ENCODE assay signal across 14 mouse cellular contexts in genomic region chr16:30263156-30263555, GRCm38 (mm10). TPM values are rescaled to one million over a fixed set of nuclear protein-coding genes. Genes with fewer than 3 reads are reported as not detected.
"Had no signal": no experiment of that assay in that cellular context is flagged by ENCODE, and none has a peak within 500 bp of the region (broad histone marks: within the 10 kb centered on the region; RNA-seq: fewer than 3 reads in every experiment).

No protein-coding gene starts in this region.

- H3K27ac ChIP-seq: layer of hippocampus, adult 2 months; liver, embryonic 13.5 days; midbrain, embryonic 15.5 days; neural tube, embryonic 13.5 days had no signal

- ATAC-seq: liver, postnatal 0 days had no signal

- H3K4me1 ChIP-seq: midbrain, embryonic 15.5 days; neural tube, embryonic 13.5 days had no signal

- H3K27me3 ChIP-seq: liver, embryonic 13.5 days; midbrain, embryonic 15.5 days had no signal

- H3K4me2 ChIP-seq: liver, embryonic 13.5 days; midbrain, embryonic 15.5 days; neural tube, embryonic 13.5 days had no signal

- H3K4me3 ChIP-seq: layer of hippocampus, adult 2 months; liver, embryonic 13.5 days; midbrain, embryonic 15.5 days; neural tube, embryonic 13.5 days had no signal

- H3K9ac ChIP-seq: liver, embryonic 13.5 days; liver, postnatal 0 days; midbrain, embryonic 15.5 days; neural tube, embryonic 13.5 days had no signal

- H3K9me3 ChIP-seq: liver, embryonic 13.5 days; midbrain, embryonic 15.5 days; neural tube, embryonic 13.5 days had no signal

- H3K36me3 ChIP-seq: midbrain, embryonic 15.5 days; neural tube, embryonic 13.5 days had no signal

RNA-seq across cellular contexts. Expression of gene Cpn2, which starts 4.1 kb away (rescaled TPM):
- total RNA-seq: layer of hippocampus, adult 2 months; layer of hippocampus, postnatal 10 days; left cerebral cortex, postnatal 36 days; megakaryocyte progenitor cell, adult 5-6 weeks; monocyte, adult 5-6 weeks had no signal
- polyA plus RNA-seq: kidney, embryonic 14.5 days; limb, embryonic 14.5 days; lung, embryonic 16.5 days; midbrain, embryonic 15.5 days; neural tube, embryonic 13.5 days; stomach, embryonic 14.5 days; urinary bladder, adult 2 months had no signal

RNA-seq across cellular contexts. Expression of gene Lrrc15, which starts 19.9 kb away (rescaled TPM):
- total RNA-seq: left cerebral cortex, postnatal 36 days; megakaryocyte progenitor cell, adult 5-6 weeks; monocyte, adult 5-6 weeks had no signal
- polyA plus RNA-seq: liver, embryonic 13.5 days had no signal
